ENCODE assay signal across 10 mouse cellular contexts in the genomic region with DNA sequence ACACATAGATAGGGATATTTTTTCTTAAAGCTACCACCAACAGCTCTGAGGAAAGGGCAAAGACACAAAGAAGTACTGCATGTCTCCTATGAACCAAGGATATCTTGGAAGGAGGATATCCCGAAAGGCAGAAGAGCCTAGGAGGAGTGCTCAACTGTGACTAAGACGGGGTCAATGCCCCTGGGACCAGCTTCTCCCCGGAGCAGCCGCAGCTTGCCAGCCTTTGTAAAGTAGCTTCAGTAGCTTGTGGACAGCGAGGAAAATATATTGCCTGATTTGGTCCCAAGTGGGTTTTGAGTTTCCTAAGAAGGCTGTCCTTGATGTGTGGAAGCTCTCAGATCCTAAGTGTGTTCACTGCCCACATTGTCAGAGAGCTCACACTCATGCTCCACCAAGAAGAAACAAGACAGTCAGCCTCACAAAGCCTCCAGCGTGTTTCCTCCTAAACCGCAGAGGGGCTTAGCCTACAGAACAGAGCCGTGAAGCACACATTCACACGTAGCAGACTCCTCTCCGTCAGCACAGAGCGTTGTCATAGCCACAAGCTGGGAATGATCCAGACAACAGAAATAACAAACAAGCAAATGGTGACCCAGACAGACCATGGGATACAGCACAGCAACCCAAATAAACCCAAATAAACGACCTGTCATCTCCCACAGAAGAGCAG. TPM values are rescaled to one million over a fixed set of nuclear protein-coding genes. Genes with fewer than 3 reads are reported as not detected.
A peak's percentile ranks its signal among the peaks of the same experiment; 100 is the strongest.
DNase-seq lines count a peak whose midpoint lies in the region; ATAC-seq lines count a peak whose summit lies in the region.
"Had no signal": no experiment of that assay in that cellular context is flagged by ENCODE, and none has a peak within 500 bp of the region (broad histone marks: within the 10 kb centered on the region; RNA-seq: fewer than 3 reads in every experiment).

No protein-coding gene starts in this region.

- no peaks in the 10 kb centered on the region for H3K9me3 ChIP-seq in forebrain, embryonic 11.5 days (ENCODE audit: control insufficient read depth, low read length)
- no peaks in the 10 kb centered on the region for H3K9me3 ChIP-seq in forebrain, embryonic 15.5 days
- no peaks in the 10 kb centered on the region for H3K9me3 ChIP-seq in kidney, embryonic 14.5 days (ENCODE audit: control insufficient read depth, low read length)
- H3K9me3 ChIP-seq: embryonic facial prominence, embryonic 10.5 days; limb, embryonic 15.5 days had no signal

- no peak overlapping the region for H3K4me2 ChIP-seq in forebrain, embryonic 11.5 days (ENCODE audit: low read depth, low read length, severe bottlenecking)
- no peak overlapping the region for H3K4me2 ChIP-seq in forebrain, embryonic 15.5 days (replicated peaks)
- 0 out of 2 replicates have a peak overlapping the region, but pooled peaks have one; percentile 1 for H3K4me2 ChIP-seq in kidney, embryonic 14.5 days (replicated peaks; ENCODE audit: low read depth, low read length)
- H3K4me2 ChIP-seq: limb, embryonic 15.5 days had no signal

- H3K9ac ChIP-seq in forebrain, embryonic 11.5 days (ENCODE audit: low read length): no peak overlapping the region
- H3K9ac ChIP-seq in forebrain, embryonic 15.5 days (replicated peaks): no peak overlapping the region
- no peak overlapping the region for H3K9ac ChIP-seq in kidney, embryonic 14.5 days (ENCODE audit: low read depth, low read length)
- H3K9ac ChIP-seq: limb, embryonic 15.5 days had no signal

- ATAC-seq in forebrain, embryonic 11.5 days (replicated peaks; ENCODE audit: low FRiP score): no peak
- no peak for ATAC-seq in forebrain, embryonic 15.5 days (replicated peaks)
- peak; percentile 49 for ATAC-seq in kidney, embryonic 14.5 days (ENCODE audit: low FRiP score, low TSS enrichment)

- no peak overlapping the region for H3K4me3 ChIP-seq in forebrain, embryonic 11.5 days (ENCODE audit: low read depth, low read length)
- no peak overlapping the region for H3K4me3 ChIP-seq in forebrain, embryonic 15.5 days
- no peak overlapping the region for H3K4me3 ChIP-seq in kidney, embryonic 14.5 days (ENCODE audit: low read length)
- H3K4me3 ChIP-seq: embryonic facial prominence, embryonic 10.5 days; limb, embryonic 15.5 days had no signal

- no peaks in the 10 kb centered on the region for H3K4me1 ChIP-seq in forebrain, embryonic 11.5 days (replicated peaks; ENCODE audit: control insufficient read depth, insufficient read depth, low read length)
- no peaks in the 10 kb centered on the region for H3K4me1 ChIP-seq in forebrain, embryonic 15.5 days
- peaks cover 6% of the 10 kb centered on the region; the same call in 1 of the 2 replicates for H3K4me1 ChIP-seq in kidney, embryonic 14.5 days (ENCODE audit: control insufficient read depth, insufficient read depth, low read length)
- H3K4me1 ChIP-seq: limb, embryonic 15.5 days had no signal

- no peak overlapping the region for H3K27ac ChIP-seq in forebrain, embryonic 11.5 days (ENCODE audit: low read depth, low read length)
- no peak overlapping the region for H3K27ac ChIP-seq in forebrain, embryonic 15.5 days (replicated peaks)
- H3K27ac ChIP-seq in kidney, embryonic 14.5 days (ENCODE audit: low read depth, low read length): no peak overlapping the region
- H3K27ac ChIP-seq: embryonic facial prominence, embryonic 10.5 days; limb, embryonic 15.5 days had no signal

- DNase-seq in forebrain, embryonic 11.5 days (ENCODE audit: low spot score): peak; percentile 41
- no peak for DNase-seq in kidney, postnatal 14 days
- peak; percentile 56 for DNase-seq in 3T3-L1 (ENCODE audit: low read depth, low spot score)
- peak; percentile 25 to 42 for DNase-seq in kidney, postnatal 25 days
- no peak for DNase-seq in ovary, postnatal 36 days (ENCODE audit: low spot score)
- no peak for DNase-seq in left cerebral cortex, postnatal 36 days (ENCODE audit: low spot score in 2 of 2)

- intact Hi-C loops in left cerebral cortex, postnatal 36 days (cut with DNase I): no loop called here

- H3K36me3 ChIP-seq in forebrain, embryonic 11.5 days (ENCODE audit: control insufficient read depth, insufficient read depth, low read length): no peaks in the 10 kb centered on the region
- H3K36me3 ChIP-seq in forebrain, embryonic 15.5 days: no peaks in the 10 kb centered on the region
- H3K36me3 ChIP-seq in kidney, embryonic 14.5 days (ENCODE audit: control insufficient read depth, insufficient read depth, low read length): no peaks in the 10 kb centered on the region
- H3K36me3 ChIP-seq: embryonic facial prominence, embryonic 10.5 days; limb, embryonic 15.5 days had no signal

- H3K27me3 ChIP-seq in forebrain, embryonic 11.5 days (ENCODE audit: control insufficient read depth, insufficient read depth, low read length): no peaks in the 10 kb centered on the region
- H3K27me3 ChIP-seq in forebrain, embryonic 15.5 days: no peaks in the 10 kb centered on the region
- H3K27me3 ChIP-seq in kidney, embryonic 14.5 days (ENCODE audit: control insufficient read depth, insufficient read depth, low read length): no peaks in the 10 kb centered on the region
- H3K27me3 ChIP-seq: limb, embryonic 15.5 days had no signal

- WGBS in forebrain, embryonic 11.5 days: 70% methylated on average over 12 of the region's 12 CpGs
- WGBS in forebrain, embryonic 15.5 days: 61% methylated on average over 12 of the region's 12 CpGs
- WGBS in kidney, embryonic 14.5 days: 14% methylated on average over 12 of the region's 12 CpGs

RNA-seq across cellular contexts. Expression of a gene that starts 17.2 kb away (rescaled TPM):
- 1.1 and 1.3 TPM in 2 replicates for polyA plus RNA-seq in forebrain, embryonic 11.5 days (2014; fragmentation: Nextera tagmentation; extraction: Ambion mirVana)
- polyA plus RNA-seq in forebrain, embryonic 15.5 days (2015; fragmentation: Nextera tagmentation; extraction: Ambion mirVana): 3.8 and 4.5 TPM in 2 replicates
- polyA plus RNA-seq in kidney, embryonic 14.5 days (2014; fragmentation: Nextera tagmentation; extraction: Ambion mirVana): 0.70 and 1.3 TPM in 2 replicates
- total RNA-seq in left cerebral cortex, postnatal 36 days (2021): 10 to 100 TPM; 17.9 to 18.3 TPM

Comparison
In these comparisons a context has a peak if more than half of its experiments do, and no peak if none do; other contexts are left out.
1. DNase-seq: peak in forebrain, embryonic 11.5 days (single experiment), 3T3-L1 (single experiment) and kidney, postnatal 25 days (2 of 2); none in kidney, postnatal 14 days (single experiment), ovary, postnatal 36 days (single experiment) and left cerebral cortex, postnatal 36 days (0 of 2).